Mouse (Mus musculus) CD4-positive helper T cell, adult 2 months (primary cell): ENCODE measurements around the gene Mrpl51.

Experiments used
- DNase-seq: peaks from one replicate; pipeline ENCODE4 v3.0.0-alpha.2; 2012; ENCODE audit warnings: low read depth, missing footprints, low spot score

Gene Mrpl51

GRCm38 (mm10) chr6:125192016-125192714, 564 bp downstream of the Mrpl51 start:
- DNase-seq: peak; percentile 92

- DNase-seq: no peak
These were observed 1.2 kb downstream of the Mrpl51 start for GRCm38 (mm10) chr6:125192841-125193240.

GRCm38 (mm10) chr6:125193390-125193789, 1.8 kb downstream of the Mrpl51 start:
- no peak for DNase-seq

- DNase-seq: no peak
These were observed 4.0 kb downstream of the Mrpl51 start for GRCm38 (mm10) chr6:125195541-125196075.

GRCm38 (mm10) chr6:125196301-125196700, 4.7 kb downstream of the Mrpl51 start:
- DNase-seq: no peak

- no peak for DNase-seq
These were observed 5.6 kb downstream of the Mrpl51 start for GRCm38 (mm10) chr6:125197166-125197565.

GRCm38 (mm10) chr6:125210436-125210835, 18.8 kb downstream of the Mrpl51 start:
- no peak for DNase-seq

GRCm38 (mm10) chr6:125212621-125213020, 21.0 kb downstream of the Mrpl51 start:
- DNase-seq: no peak

- no peak for DNase-seq
These were observed 21.5 kb downstream of the Mrpl51 start for GRCm38 (mm10) chr6:125213129-125213528.

GRCm38 (mm10) chr6:125213715-125214114, 22.1 kb downstream of the Mrpl51 start:
- no peak for DNase-seq

- DNase-seq: peak; percentile 93
These were observed 23.8 kb downstream of the Mrpl51 start, which contains the start of gene Vamp1 for GRCm38 (mm10) chr6:125215148-125215954. Vamp1 (plus strand) TSS chr6:125215551.

- no peak for DNase-seq
These were observed 25.3 kb downstream of the Mrpl51 start for GRCm38 (mm10) chr6:125216898-125217297.

GRCm38 (mm10) chr6:125217899-125218298, 26.3 kb downstream of the Mrpl51 start:
- no peak for DNase-seq

GRCm38 (mm10) chr6:125218963-125219362, 27.4 kb downstream of the Mrpl51 start:
- DNase-seq: peak; percentile 82

- no peak for DNase-seq
These were observed 29.6 kb downstream of the Mrpl51 start for GRCm38 (mm10) chr6:125221115-125221745.

GRCm38 (mm10) chr6:125222146-125222545, 30.5 kb downstream of the Mrpl51 start:
- DNase-seq: peak; percentile 93

- DNase-seq: no peak
These were observed 31.0 kb downstream of the Mrpl51 start for GRCm38 (mm10) chr6:125222577-125222976.

- DNase-seq: peak; percentile 73
These were observed 34.0 kb downstream of the Mrpl51 start for GRCm38 (mm10) chr6:125225518-125226115.

- DNase-seq: no peak
These were observed 39.0 kb downstream of the Mrpl51 start for GRCm38 (mm10) chr6:125230571-125230970.

GRCm38 (mm10) chr6:125231117-125232044, 39.8 kb downstream of the Mrpl51 start, which contains the start of gene Tapbpl:
Tapbpl (minus strand) TSS chr6:125231860.
- peak; percentile 85 for DNase-seq
